Mouse (Mus musculus): Measurements from ENCODE around the gene Igf2r. TPM values are rescaled to one million over a fixed set of nuclear protein-coding genes. Genes with fewer than 3 reads are reported as not detected.

Gene Igf2r
- polyA plus RNA-seq, 1 experiment from 2014 or later, result 11.2 TPM

DNA sequence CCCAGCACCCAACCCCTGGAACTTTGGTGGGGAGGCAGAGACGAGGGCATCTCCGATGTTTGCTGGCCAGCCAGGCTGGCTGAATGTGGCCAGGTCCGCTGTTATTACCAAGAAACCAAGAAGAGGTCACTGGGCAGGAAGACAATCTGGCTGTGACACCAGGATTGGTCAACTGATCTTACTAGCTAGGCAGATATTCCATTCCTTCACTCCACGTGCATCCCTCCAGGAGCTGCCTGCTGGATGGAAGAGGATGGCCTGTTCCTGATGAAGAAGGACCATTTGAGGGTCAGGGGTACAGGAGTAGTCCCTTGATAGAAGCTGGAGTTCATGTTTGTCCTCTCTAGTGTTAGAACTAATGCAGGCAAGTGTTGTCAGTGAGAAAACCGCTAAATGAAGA, 1.0 kb upstream of the Igf2r start:
- H3K27ac ChIP-seq, result no peak overlapping the region
- ATAC-seq (replicated peaks), result no peak
- no peak overlapping the region for H3K4me3 ChIP-seq
- H3K4me1 ChIP-seq, result peaks cover 33% of the 10 kb centered on the region
- no peaks in the 10 kb centered on the region for H3K27me3 ChIP-seq (replicated peaks)
- H3K4me2 ChIP-seq, result peak overlapping the region; percentile 81; the same call in 1 of the 2 replicates
- no peaks in the 10 kb centered on the region for H3K9me3 ChIP-seq
- no peak overlapping the region for H3K9ac ChIP-seq
- H3K36me3 ChIP-seq (replicated peaks), result no peaks in the 10 kb centered on the region
- WGBS, result 89% methylated on average over 5 of the region's 5 CpGs

GRCm38 (mm10) chr17:12768415-12769379, 767 bp downstream of the Igf2r start:
- Histone ChIP-seq H3K9ac (peak overlapping the region; percentile 91), H3K9me3 (no peaks in the 10 kb centered on the region), H3K4me1 (peaks cover 33% of the 10 kb centered on the region), H3K27me3 (replicated peaks) (no peaks in the 10 kb centered on the region), H3K27ac (peak overlapping the region; percentile 85), H3K4me3 (peak overlapping the region; percentile 95), H3K4me2 (peak overlapping the region; percentile 81), H3K36me3 (replicated peaks) (0 out of 2 replicates have a peak, but pooled peaks cover 3% of the 10 kb centered on the region)
- ATAC-seq (replicated peaks), result peak; percentile 64; the same call in 1 of the 2 replicates
- 12% methylated on average over 30 of the region's 41 CpGs for whole genome bisulfite sequencing

GRCm38 (mm10) chr17:12767294-12767852, 2.1 kb downstream of the Igf2r start:
- H3K9ac ChIP-seq, result no peak overlapping the region
- peaks cover 33% of the 10 kb centered on the region for H3K4me1 ChIP-seq
- no peaks in the 10 kb centered on the region for H3K27me3 ChIP-seq (replicated peaks)
- no peaks in the 10 kb centered on the region for H3K9me3 ChIP-seq
- no peak overlapping the region for H3K27ac ChIP-seq
- no peak overlapping the region for H3K4me2 ChIP-seq
- H3K4me3 ChIP-seq, result no peak overlapping the region
- 0 out of 2 replicates have a peak, but pooled peaks cover 3% of the 10 kb centered on the region for H3K36me3 ChIP-seq (replicated peaks)
- ATAC-seq (replicated peaks), result no peak
- 92% methylated on average over 6 of the region's 6 CpGs for WGBS

- no peak for ATAC-seq (replicated peaks)
- Histone ChIP-seq H3K9me3 (no peaks in the 10 kb centered on the region), H3K9ac (no peak overlapping the region), H3K27ac (no peak overlapping the region), H3K27me3 (replicated peaks) (no peaks in the 10 kb centered on the region), H3K36me3 (replicated peaks) (0 out of 2 replicates have a peak, but pooled peaks cover 3% of the 10 kb centered on the region), H3K4me1 (peaks cover 23% of the 10 kb centered on the region), H3K4me3 (no peak overlapping the region), H3K4me2 (no peak overlapping the region)
- WGBS, result 94% methylated on average over 2 of the region's 2 CpGs
These were observed 6.1 kb downstream of the Igf2r start for GRCm38 (mm10) chr17:12763412-12763811.

DNA sequence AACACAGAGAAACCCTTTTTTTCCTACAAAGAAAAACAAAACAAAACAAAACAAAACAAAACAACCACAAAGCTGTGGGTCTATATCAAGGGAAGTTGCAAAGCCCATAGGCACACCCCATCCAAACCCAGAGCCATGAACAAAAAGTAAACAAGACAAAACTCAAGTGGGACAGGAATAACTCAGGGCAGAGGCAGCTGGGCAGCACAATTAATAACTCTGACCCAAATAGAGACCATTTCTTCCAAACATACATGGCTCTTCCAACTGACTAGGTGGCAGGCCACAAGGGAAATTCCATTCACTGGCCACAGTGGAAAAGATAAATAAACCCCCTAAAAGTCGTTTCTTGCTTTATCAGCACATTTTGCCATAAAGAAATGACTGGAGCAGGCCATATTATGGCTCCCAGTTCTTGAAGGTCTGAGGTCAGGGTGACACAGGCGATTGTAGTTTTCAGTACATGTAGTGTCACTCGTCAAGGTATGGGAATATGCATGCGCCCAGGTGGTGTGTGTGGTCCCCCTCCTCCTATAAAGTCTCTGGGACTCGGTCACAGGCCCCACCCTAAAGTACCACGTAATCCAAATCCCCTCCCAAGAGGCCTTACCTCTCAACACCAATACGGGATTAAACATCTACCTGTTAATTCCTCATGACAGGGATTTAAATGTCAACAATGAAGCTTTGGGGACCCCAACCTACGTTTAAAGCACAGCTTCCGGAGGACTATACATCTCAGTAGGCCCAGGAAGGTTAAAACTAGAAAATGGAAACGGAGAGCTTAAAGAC, 8.9 kb downstream of the Igf2r start:
- no peak for ATAC-seq (replicated peaks)
- H3K36me3 ChIP-seq (replicated peaks), result 0 out of 2 replicates have a peak, but pooled peaks cover 3% of the 10 kb centered on the region
- H3K27ac ChIP-seq, result no peak overlapping the region
- no peaks in the 10 kb centered on the region for H3K4me1 ChIP-seq
- no peaks in the 10 kb centered on the region for H3K9me3 ChIP-seq
- H3K9ac ChIP-seq, result no peak overlapping the region
- H3K4me2 ChIP-seq, result no peak overlapping the region
- no peak overlapping the region for H3K4me3 ChIP-seq
- no peaks in the 10 kb centered on the region for H3K27me3 ChIP-seq (replicated peaks)
- 73% methylated on average over 10 of the region's 10 CpGs for WGBS

DNA sequence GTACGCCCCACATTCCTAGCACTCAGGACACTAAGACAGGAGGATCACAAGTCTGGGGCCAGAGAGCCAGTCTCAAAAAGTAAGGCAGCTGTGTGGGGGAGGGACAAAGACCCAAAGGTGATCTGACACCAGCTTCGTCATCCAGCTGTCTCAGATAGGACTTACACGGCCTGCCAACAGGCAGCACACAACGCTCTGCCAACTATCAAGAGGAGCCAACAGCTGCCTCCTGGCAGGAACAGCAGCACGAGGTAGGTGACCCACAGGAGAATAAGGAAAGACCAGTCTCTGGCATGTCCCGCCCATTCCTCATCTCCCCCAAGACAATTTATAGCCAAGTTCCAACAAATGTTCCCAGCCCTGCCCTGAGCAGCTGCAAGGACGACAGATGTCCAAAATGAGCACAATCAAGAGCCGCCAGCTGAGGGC, 9.8 kb downstream of the Igf2r start:
- Histone ChIP-seq H3K27ac (no peak overlapping the region), H3K27me3 (replicated peaks) (no peaks in the 10 kb centered on the region), H3K9me3 (no peaks in the 10 kb centered on the region), H3K4me1 (no peaks in the 10 kb centered on the region), H3K4me2 (no peak overlapping the region), H3K4me3 (no peak overlapping the region), H3K36me3 (replicated peaks) (0 out of 2 replicates have a peak, but pooled peaks cover 3% of the 10 kb centered on the region), H3K9ac (no peak overlapping the region)
- no peak for ATAC-seq (replicated peaks)
- 75% methylated on average over 8 of the region's 8 CpGs for WGBS

DNA sequence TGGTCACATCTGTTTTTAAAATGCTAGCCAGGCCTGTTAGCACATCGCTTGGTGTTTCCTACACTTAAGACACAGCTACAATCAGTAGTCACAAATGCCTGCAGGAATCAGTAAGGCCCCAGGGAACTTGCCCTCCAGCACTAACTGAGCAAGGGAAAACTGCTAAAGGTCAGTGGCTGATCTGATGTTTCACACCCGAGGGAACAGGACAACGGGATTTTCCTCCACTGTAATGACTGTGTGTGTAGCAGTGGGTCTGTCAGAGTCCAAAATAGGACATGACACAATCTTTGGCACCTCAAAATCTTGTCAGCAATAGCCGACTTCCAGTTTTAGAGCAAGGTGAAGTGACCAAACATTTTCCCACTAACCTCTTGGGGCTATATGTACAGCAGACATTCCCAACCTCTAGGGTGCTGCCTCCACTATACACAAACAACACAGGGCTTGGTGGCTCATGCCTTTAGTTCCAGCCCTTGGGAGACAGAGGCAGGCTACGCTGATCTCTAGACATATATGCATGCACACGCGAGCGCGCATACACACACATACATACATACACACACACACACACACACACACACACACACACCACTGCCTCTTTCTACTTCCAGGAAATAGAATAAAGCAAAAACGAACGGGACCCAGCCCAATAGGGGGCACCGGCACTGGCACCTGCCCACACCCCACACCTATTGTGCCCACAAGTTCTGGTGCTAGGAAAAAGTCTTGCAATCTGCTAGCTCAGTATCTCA, 10.6 kb downstream of the Igf2r start:
- 88% methylated on average over 12 of the region's 12 CpGs for WGBS
- H3K36me3 ChIP-seq (replicated peaks), result no peaks in the 10 kb centered on the region
- no peak overlapping the region for H3K27ac ChIP-seq
- H3K27me3 ChIP-seq (replicated peaks), result no peaks in the 10 kb centered on the region
- no peak overlapping the region for H3K9ac ChIP-seq
- ATAC-seq (replicated peaks), result no peak
- no peak overlapping the region for H3K4me3 ChIP-seq
- H3K4me2 ChIP-seq, result no peak overlapping the region
- no peaks in the 10 kb centered on the region for H3K9me3 ChIP-seq
- H3K4me1 ChIP-seq, result no peaks in the 10 kb centered on the region

DNA sequence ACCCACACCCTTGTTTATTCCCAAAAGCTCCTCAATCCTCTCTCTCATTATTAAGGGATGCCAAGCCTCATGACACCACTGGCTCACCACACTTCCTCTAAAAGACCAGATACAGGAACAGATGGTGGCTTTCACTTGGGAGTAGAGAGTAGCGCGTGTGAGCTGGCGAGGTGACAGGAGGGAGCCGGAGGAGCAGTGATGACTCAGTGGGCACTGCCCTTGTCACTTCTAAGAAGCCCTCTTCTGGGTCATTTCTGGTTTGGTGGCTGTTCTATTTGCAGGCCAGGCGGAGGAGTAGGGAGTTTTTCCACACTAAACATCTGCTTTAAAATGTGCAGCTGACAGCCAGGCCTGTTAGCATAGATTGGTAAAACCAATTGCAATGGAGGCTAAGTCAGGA, 11.5 kb downstream of the Igf2r start:
- no peak overlapping the region for H3K4me3 ChIP-seq
- H3K4me1 ChIP-seq, result no peaks in the 10 kb centered on the region
- no peak overlapping the region for H3K9ac ChIP-seq
- H3K4me2 ChIP-seq, result no peak overlapping the region
- no peaks in the 10 kb centered on the region for H3K27me3 ChIP-seq (replicated peaks)
- no peaks in the 10 kb centered on the region for H3K9me3 ChIP-seq
- H3K27ac ChIP-seq, result no peak overlapping the region
- 62% methylated on average over 5 of the region's 5 CpGs for WGBS
- no peak for ATAC-seq (replicated peaks)
- H3K36me3 ChIP-seq (replicated peaks), result no peaks in the 10 kb centered on the region

GRCm38 (mm10) chr17:12757161-12757560, 12.3 kb downstream of the Igf2r start:
- no peak overlapping the region for H3K9ac ChIP-seq
- H3K27ac ChIP-seq, result no peak overlapping the region
- no peaks in the 10 kb centered on the region for H3K9me3 ChIP-seq
- H3K27me3 ChIP-seq (replicated peaks), result no peaks in the 10 kb centered on the region
- H3K36me3 ChIP-seq (replicated peaks), result no peaks in the 10 kb centered on the region
- no peaks in the 10 kb centered on the region for H3K4me1 ChIP-seq
- 97% methylated on average over 6 of the region's 6 CpGs for WGBS
- ATAC-seq (replicated peaks), result no peak
- no peak overlapping the region for H3K4me2 ChIP-seq
- no peak overlapping the region for H3K4me3 ChIP-seq

- H3K27me3 ChIP-seq (replicated peaks), result no peaks in the 10 kb centered on the region
- H3K27ac ChIP-seq, result no peak overlapping the region
- no peak overlapping the region for H3K4me2 ChIP-seq
- H3K9me3 ChIP-seq, result no peaks in the 10 kb centered on the region
- H3K36me3 ChIP-seq (replicated peaks), result no peaks in the 10 kb centered on the region
- no peak for ATAC-seq (replicated peaks)
- no peak overlapping the region for H3K4me3 ChIP-seq
- 0 out of 2 replicates have a peak, but pooled peaks cover 4% of the 10 kb centered on the region for H3K4me1 ChIP-seq
- no peak overlapping the region for H3K9ac ChIP-seq
- WGBS, result 79% methylated on average over 4 of the region's 4 CpGs
These were observed 13.5 kb downstream of the Igf2r start for GRCm38 (mm10) chr17:12755951-12756350.

DNA sequence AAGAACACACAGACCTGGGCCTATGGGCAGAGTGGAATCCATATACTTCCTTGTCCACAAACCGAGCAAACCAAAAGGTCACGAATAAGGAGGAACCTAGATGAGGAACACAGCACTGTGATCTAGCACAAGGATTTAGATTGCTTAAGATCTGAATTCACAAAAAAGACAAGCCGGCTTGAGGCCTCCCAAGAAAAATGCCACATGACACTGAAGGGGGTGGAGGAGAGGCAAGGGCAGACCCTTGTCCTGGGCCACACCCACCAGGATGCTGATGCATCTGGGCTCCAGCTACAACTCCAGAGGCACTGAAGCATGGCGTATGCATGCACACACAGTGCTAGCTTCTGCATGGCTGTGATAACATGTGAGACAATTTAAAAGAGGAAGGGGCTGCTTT, 14.3 kb downstream of the Igf2r start:
- no peak overlapping the region for H3K4me2 ChIP-seq
- no peaks in the 10 kb centered on the region for H3K27me3 ChIP-seq (replicated peaks)
- H3K9me3 ChIP-seq, result no peaks in the 10 kb centered on the region
- no peak overlapping the region for H3K27ac ChIP-seq
- no peak overlapping the region for H3K4me3 ChIP-seq
- ATAC-seq (replicated peaks), result no peak
- WGBS, result 84% methylated on average over 4 of the region's 4 CpGs
- H3K9ac ChIP-seq, result no peak overlapping the region
- H3K36me3 ChIP-seq (replicated peaks), result no peaks in the 10 kb centered on the region
- 0 out of 2 replicates have a peak, but pooled peaks cover 4% of the 10 kb centered on the region for H3K4me1 ChIP-seq
